Mouse (Mus musculus) forebrain, embryonic 13.5 days (tissue): ENCODE measurements at regions not wholly inside any gene's neighbourhood (a gene's known extent, or its start where the extent isn't known, plus 50 kb on each side); places are given as distances from the start of the nearest gene placed in this dataset.

Source experiments
- ATAC-seq: fragments of 200-750 bp; cut with Nextera tagmentation; 2 replicates; pipeline ENCODE4 v1.8.0; 2017
- H3K27ac ChIP-seq: fragments of 300-500 bp; sonication (generic); 2 replicates; pipeline ENCODE4 v1.5.1; 2015; ENCODE audit warnings: inconsistent platforms, mild to moderate bottlenecking, moderate library complexity
- H3K27me3 ChIP-seq: fragments of 300-500 bp; sonication (generic); 2 replicates; pipeline ENCODE4 v1.6.1; 2015; ENCODE audit warnings: mild to moderate bottlenecking, inconsistent platforms
- H3K36me3 ChIP-seq: fragments of 300-500 bp; sonication (generic); 2 replicates; pipeline ENCODE4 v1.6.1; 2015; ENCODE audit warnings: mild to moderate bottlenecking, inconsistent platforms; ENCODE audit not compliant: poor library complexity, severe bottlenecking
- H3K4me1 ChIP-seq: fragments of 300-500 bp; sonication (generic); 2 replicates; pipeline ENCODE4 v1.6.1; 2015; ENCODE audit warnings: inconsistent platforms
- H3K4me2 ChIP-seq: fragments of 300-500 bp; sonication (generic); 2 replicates; pipeline ENCODE4 v1.6.1; 2015; ENCODE audit warnings: inconsistent platforms, mild to moderate bottlenecking, moderate library complexity
- H3K4me3 ChIP-seq: fragments of 300-500 bp; sonication (generic); 2 replicates; pipeline ENCODE4 v1.5.1; 2015; ENCODE audit warnings: mild to moderate bottlenecking, inconsistent platforms
- H3K9ac ChIP-seq: fragments of 300-500 bp; sonication (generic); 2 replicates; pipeline ENCODE4 v1.6.1; 2015; ENCODE audit warnings: mild to moderate bottlenecking, inconsistent platforms
- H3K9me3 ChIP-seq: fragments of 300-500 bp; sonication (generic); replicated peaks from 2 replicates; pipeline ENCODE4 v1.6.1; 2016; ENCODE audit warnings: inconsistent platforms
- WGBS: fragments of 180-500 bp; shearing (Covaris S2); methylation state at CpG from one replicate; pipeline ENCODE4 v1.1.7; 2015; 5-methylcytosine and 5-hydroxymethylcytosine counted together

DNA sequence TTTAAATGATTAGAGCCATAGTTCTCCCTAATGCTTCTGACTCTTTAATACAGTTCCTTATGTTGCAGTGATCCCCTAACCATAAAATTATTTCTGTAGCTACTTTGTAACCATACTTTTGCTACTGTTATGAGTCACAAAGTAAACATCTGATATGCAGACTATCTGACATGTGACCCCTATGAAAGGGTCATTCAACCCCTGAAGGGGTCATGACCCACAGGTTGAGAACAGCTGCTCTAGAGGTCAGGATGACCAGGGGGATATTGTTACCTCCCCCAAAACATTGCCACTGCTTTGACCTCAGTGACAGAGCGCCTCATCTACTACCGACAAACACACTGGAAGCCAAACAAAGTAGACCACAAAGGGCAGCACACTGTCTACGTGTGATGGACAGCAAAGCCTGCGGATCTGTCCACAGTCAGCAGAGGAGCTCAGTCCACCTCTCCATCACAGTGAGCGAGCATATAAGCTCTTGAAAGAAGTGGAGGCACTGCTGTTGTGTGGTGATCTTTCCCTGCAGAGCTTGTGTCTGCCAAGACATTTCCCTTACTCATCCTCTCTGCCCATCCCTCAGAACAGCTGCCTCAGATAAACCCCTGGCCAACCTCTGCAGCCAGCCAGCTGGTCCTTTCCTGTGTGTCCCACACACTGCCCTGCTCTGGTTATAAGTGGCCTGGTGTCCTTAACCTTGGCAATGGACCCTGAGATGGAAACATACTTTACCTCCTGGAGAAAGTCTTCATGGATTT lies 136.0 kb downstream of the Ets2 start:
- no peak overlapping the region for H3K27ac ChIP-seq
- H3K9ac ChIP-seq = no peak overlapping the region
- no peak for ATAC-seq
- no peaks in the 10 kb centered on the region for H3K9me3 ChIP-seq
- no peak overlapping the region for H3K4me2 ChIP-seq
- no peaks in the 10 kb centered on the region for H3K36me3 ChIP-seq
- peaks cover 5% of the 10 kb centered on the region; the same call in 1 of the 2 replicates for H3K4me1 ChIP-seq
- H3K27me3 ChIP-seq = no peaks in the 10 kb centered on the region
- WGBS = 80% methylated on average over 5 of the region's 5 CpGs
- H3K4me3 ChIP-seq = no peak overlapping the region

- H3K4me1 ChIP-seq = peaks cover 23% of the 10 kb centered on the region
- no peak for ATAC-seq
- H3K4me2 ChIP-seq = no peak overlapping the region
- no peaks in the 10 kb centered on the region for H3K9me3 ChIP-seq
- no peaks in the 10 kb centered on the region for H3K27me3 ChIP-seq
- 95% methylated on average over 1 of the region's 1 CpGs for WGBS
- H3K4me3 ChIP-seq = no peak overlapping the region
- H3K9ac ChIP-seq = no peak overlapping the region
- no peak overlapping the region for H3K27ac ChIP-seq
- no peaks in the 10 kb centered on the region for H3K36me3 ChIP-seq
Measured at GRCm38 (mm10) chr16:95835941-95836340, 134.1 kb downstream of the Ets2 start.

DNA sequence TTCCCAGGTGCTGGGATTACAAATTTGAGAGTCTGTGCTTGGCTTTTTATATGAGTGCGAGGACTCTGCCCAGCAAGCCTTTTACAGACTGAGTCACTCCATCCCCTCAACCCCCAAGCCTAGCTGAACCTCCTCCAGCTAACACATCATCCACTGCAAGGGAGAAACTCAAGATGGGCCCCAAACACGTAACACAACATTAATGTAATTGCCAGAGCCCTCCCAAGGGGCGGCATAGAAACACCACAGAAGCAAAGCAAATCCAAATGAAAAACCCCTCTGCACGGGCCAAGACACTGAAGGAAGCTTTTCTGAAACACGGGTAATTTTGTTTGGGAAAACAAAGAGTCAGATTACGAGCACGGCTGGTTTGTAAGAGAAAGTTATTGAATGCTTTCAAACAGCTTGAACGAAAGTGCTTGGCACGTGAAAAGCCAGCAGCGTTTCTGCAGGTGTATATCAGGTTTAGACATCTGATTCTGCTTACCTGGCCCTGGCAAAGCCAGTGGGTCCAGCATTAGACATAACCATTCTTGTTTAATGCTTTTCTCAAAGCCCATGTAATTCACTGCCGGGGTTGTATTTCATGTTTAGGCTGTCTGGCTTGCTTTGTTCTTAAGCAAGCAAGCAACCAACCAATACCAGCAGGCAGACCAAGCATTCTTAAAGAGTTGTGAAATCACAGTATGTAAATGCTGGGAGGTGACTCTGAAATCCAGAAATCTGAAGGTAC lies 132.8 kb downstream of the Ets2 start:
- no peak overlapping the region for H3K4me2 ChIP-seq
- ATAC-seq = no peak
- no peaks in the 10 kb centered on the region for H3K36me3 ChIP-seq
- 34% methylated on average over 11 of the region's 11 CpGs for WGBS
- no peak overlapping the region for H3K4me3 ChIP-seq
- no peaks in the 10 kb centered on the region for H3K27me3 ChIP-seq
- H3K9me3 ChIP-seq = no peaks in the 10 kb centered on the region
- H3K27ac ChIP-seq = no peak overlapping the region
- no peak overlapping the region for H3K9ac ChIP-seq
- H3K4me1 ChIP-seq = peaks cover 23% of the 10 kb centered on the region

DNA sequence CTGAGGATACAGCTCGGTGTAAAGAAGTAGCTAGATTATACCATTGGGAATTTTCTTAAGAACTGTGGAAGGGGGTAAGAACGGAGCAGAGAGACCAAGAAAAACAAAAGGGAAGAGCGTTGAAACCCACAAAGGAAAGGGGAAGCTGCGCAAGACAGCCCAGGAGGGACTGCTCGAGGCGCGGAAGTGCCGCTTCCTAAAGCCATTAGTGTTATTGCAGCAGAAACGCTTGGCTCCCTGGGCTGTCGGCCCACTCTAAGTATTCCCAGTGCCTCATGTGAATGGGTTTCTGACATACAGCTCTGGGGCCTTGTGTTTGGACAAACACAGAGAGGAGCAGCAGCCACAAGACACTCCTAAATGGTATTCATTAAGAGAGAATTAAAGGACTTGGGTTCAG lies 131.6 kb downstream of the Ets2 start:
- WGBS = 75% methylated on average over 10 of the region's 10 CpGs
- H3K9me3 ChIP-seq = no peaks in the 10 kb centered on the region
- H3K27ac ChIP-seq = no peak overlapping the region
- H3K4me2 ChIP-seq = no peak overlapping the region
- H3K9ac ChIP-seq = no peak overlapping the region
- ATAC-seq = no peak
- H3K4me3 ChIP-seq = no peak overlapping the region
- H3K36me3 ChIP-seq = no peaks in the 10 kb centered on the region
- peaks cover 23% of the 10 kb centered on the region for H3K4me1 ChIP-seq
- H3K27me3 ChIP-seq = no peaks in the 10 kb centered on the region

GRCm38 (mm10) chr16:95832346-95832739 lies 130.5 kb downstream of the Ets2 start:
- no peak overlapping the region for H3K9ac ChIP-seq
- no peaks in the 10 kb centered on the region for H3K9me3 ChIP-seq
- H3K27ac ChIP-seq = no peak overlapping the region
- 58% methylated on average over 9 of the region's 9 CpGs for WGBS
- no peaks in the 10 kb centered on the region for H3K27me3 ChIP-seq
- peaks cover 23% of the 10 kb centered on the region for H3K4me1 ChIP-seq
- H3K4me3 ChIP-seq = no peak overlapping the region
- H3K36me3 ChIP-seq = no peaks in the 10 kb centered on the region
- no peak overlapping the region for H3K4me2 ChIP-seq
- ATAC-seq = peak; percentile 45; the same call in 1 of the 2 replicates

GRCm38 (mm10) chr16:95831566-95832345 lies 129.9 kb downstream of the Ets2 start:
- H3K27ac ChIP-seq = peak overlapping the region; percentile 21; the same call in 1 of the 2 replicates
- H3K9me3 ChIP-seq = no peaks in the 10 kb centered on the region
- H3K9ac ChIP-seq = no peak overlapping the region
- no peak overlapping the region for H3K4me2 ChIP-seq
- 40% methylated on average over 11 of the region's 11 CpGs for whole genome bisulfite sequencing
- no peaks in the 10 kb centered on the region for H3K36me3 ChIP-seq
- H3K4me3 ChIP-seq = no peak overlapping the region
- H3K27me3 ChIP-seq = no peaks in the 10 kb centered on the region
- peak; percentile 78 for ATAC-seq
- H3K4me1 ChIP-seq = peaks cover 23% of the 10 kb centered on the region

DNA sequence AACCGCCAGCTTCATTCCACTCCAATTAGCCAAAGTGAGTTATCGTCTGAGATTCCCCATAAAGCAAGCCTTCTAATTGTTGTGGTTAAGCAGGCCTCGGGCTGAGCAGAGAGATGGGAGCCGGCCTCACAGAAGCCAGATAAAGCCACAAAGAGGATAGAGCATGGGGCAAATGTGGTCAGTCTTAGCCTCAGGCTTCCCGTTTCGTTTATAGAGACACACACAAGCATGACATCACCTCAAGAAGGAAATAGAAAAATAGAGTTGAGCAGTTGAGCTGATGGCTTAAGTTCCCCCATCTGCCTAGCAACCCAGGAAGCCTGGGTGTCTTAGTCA lies 125.5 kb downstream of the Ets2 start:
- Histone ChIP-seq H3K27ac (no peak overlapping the region), H3K4me1 (peaks cover 20% of the 10 kb centered on the region)

GRCm38 (mm10) chr16:95826681-95827401 lies 125.0 kb downstream of the Ets2 start:
- Histone ChIP-seq H3K27me3 (no peaks in the 10 kb centered on the region), H3K4me1 (peaks cover 14% of the 10 kb centered on the region), H3K4me2 (no peak overlapping the region), H3K4me3 (no peak overlapping the region), H3K9ac (no peak overlapping the region), H3K9me3 (no peaks in the 10 kb centered on the region), H3K36me3 (no peaks in the 10 kb centered on the region), H3K27ac (no peak overlapping the region)
- no peak for ATAC-seq
- WGBS = 89% methylated on average over 5 of the region's 5 CpGs

More for the DNA sequence above, 125.5 kb downstream of the Ets2 start:
- Histone ChIP-seq H3K4me2 (no peak overlapping the region), H3K4me3 (no peak overlapping the region), H3K9me3 (no peaks in the 10 kb centered on the region), H3K27me3 (no peaks in the 10 kb centered on the region), H3K9ac (no peak overlapping the region), H3K36me3 (no peaks in the 10 kb centered on the region)
- ATAC-seq = no peak
- WGBS = 75% methylated on average over 6 of the region's 6 CpGs

DNA sequence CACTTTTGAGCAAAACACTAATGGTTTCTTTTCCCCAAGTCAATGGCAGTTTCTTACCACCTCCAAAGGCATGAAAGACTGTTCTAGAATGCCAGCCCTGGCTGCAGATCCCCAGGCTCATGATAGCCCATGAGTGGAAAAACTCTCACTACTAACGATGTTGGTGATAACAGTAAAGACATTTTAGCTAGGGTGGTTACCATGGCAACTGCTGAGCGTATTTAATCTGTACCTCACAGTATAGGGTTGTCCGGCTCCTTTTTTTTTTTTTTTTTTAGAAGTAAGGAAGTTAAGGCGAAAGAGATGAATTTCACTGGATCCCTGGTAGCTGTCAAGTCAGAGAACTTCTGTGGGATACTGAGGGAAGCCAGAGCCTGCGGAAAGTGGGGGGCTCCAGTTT lies 123.8 kb downstream of the Ets2 start:
- no peak overlapping the region for H3K4me2 ChIP-seq
- no peaks in the 10 kb centered on the region for H3K27me3 ChIP-seq
- no peak overlapping the region for H3K9ac ChIP-seq
- no peak overlapping the region for H3K27ac ChIP-seq
- H3K9me3 ChIP-seq = no peaks in the 10 kb centered on the region
- no peaks in the 10 kb centered on the region for H3K36me3 ChIP-seq
- no peak for ATAC-seq
- 48% methylated on average over 5 of the region's 5 CpGs for WGBS
- H3K4me3 ChIP-seq = no peak overlapping the region
- H3K4me1 ChIP-seq = peaks cover 7% of the 10 kb centered on the region

DNA sequence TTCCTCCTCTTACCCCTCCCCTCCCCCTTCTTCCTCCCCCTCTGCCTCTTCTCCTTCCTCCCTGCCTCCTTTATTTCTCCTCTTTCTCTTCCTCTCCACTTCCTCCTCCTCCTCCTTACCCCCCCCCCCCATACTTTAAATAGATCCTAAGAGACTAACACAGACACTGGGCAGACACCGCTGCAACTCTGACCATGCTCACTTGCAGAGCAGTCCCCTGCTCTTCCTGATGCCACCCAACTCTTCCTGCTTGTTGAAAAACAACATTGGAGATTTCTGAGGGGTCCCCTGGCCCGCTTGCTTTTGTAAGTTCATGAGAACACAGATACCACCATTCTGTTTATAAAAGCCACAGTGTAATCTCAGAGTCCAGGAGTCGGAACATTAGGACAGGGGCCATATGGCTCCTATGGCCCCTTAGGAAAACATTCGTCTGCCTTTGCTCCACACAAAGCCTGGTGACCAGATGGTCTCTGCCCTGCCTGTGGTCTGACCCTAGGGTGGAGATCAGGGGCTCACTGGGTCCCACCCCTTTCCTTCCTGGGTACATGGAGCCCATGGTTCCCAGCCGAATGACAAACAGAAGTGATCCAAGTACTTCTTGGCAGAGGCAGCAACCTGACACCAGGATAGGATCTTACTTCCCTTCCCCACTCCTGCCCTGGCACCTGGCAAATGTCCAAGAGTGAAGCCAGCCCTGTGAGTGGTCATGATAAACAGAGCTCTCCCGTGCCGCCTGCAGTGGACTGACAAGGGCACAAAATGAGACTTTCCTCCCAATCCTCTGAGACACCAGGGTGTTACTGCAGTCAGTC lies 123.1 kb downstream of the Ets2 start:
- ATAC-seq = no peak
- Histone ChIP-seq H3K4me3 (no peak overlapping the region), H3K4me2 (no peak overlapping the region), H3K36me3 (no peaks in the 10 kb centered on the region), H3K27me3 (no peaks in the 10 kb centered on the region), H3K9ac (no peak overlapping the region), H3K27ac (no peak overlapping the region), H3K4me1 (peaks cover 7% of the 10 kb centered on the region), H3K9me3 (no peaks in the 10 kb centered on the region)
- 45% methylated on average over 7 of the region's 7 CpGs for WGBS

DNA sequence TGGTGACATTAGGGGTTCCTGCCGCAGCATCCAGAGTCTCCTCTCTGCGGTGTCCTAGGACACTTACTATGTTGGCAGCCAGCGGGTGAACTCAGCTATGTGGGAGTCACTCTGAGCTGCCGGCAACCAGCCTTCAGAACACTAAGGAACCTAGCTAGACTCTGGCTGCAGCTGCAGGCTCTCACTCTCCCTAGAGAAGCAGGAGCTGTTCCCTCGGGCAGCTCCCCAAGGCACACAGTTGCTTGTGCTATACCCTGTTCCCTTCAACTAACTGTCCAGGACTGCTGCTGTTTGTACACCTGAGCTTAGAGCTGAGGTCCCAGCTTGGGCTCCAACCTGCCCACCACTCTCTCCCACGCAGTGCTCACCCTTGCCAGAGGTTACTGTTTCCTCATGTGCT lies 121.9 kb downstream of the Ets2 start:
- Histone ChIP-seq H3K9ac (no peak overlapping the region), H3K9me3 (no peaks in the 10 kb centered on the region), H3K4me3 (no peak overlapping the region), H3K36me3 (no peaks in the 10 kb centered on the region), H3K27me3 (no peaks in the 10 kb centered on the region), H3K4me1 (peaks cover 7% of the 10 kb centered on the region), H3K27ac (no peak overlapping the region), H3K4me2 (no peak overlapping the region)
- 80% methylated on average over 6 of the region's 6 CpGs for WGBS
- no peak for ATAC-seq
